Mouse (Mus musculus) heart, postnatal 36 days (tissue): ENCODE results near the gene Nol10. TPM values are rescaled to one million over a fixed set of nuclear protein-coding genes. Genes with fewer than 3 reads are reported as not detected.

Source experiments
- microRNA-seq, 2 experiments: library from miRNA; unstranded; fragments of <30 nt; microRNA quantifications; one replicate each; pipeline ENCODE4 v1.2.0; 2021; ENCODE audit warnings: borderline number of aligned reads in 2 of 2
- total RNA-seq, 2 experiments: library from RNA; stranded (reverse); gene quantifications; 2 replicates each; pipeline ENCODE4 v1.2.3; 2021

The Nol10 gene
- total RNA-seq, 2 experiments from 2014 or later: 6.8 to 7.8 TPM

Small RNA genes lying within 50 kb of the gene (microRNA-seq; reads per million reads assigned to microRNA genes)
- 3.4 to 5.1 reads per million in 2 experiments for gene Mir3066

Other genes starting within 250 kb of the Nol10 start
- not detected for gene Kcnf1, start 171.6 kb upstream of the Nol10 start, total RNA-seq
- gene Pdia6, start 81.9 kb upstream of the Nol10 start, total RNA-seq: 100 to 1,000 TPM in 1 of 2 experiments, 10 to 100 TPM in 1; 98.3 to 112 TPM
- gene Atp6v1c2, start 19.1 kb upstream of the Nol10 start, total RNA-seq: not detected
- gene Odc1, start 196.3 kb downstream of the Nol10 start, total RNA-seq: 10 to 100 TPM; 54.6 to 75.2 TPM